Mouse (Mus musculus) neural tube, embryonic 12.5 days (tissue): Measurements from ENCODE around the gene Hmbs. TPM values are rescaled to one million over a fixed set of nuclear protein-coding genes. Genes with fewer than 3 reads are reported as not detected.

ENCODE experiments used
- ATAC-seq: fragments of 200-750 bp; cut with Nextera tagmentation; 2 replicates; pipeline ENCODE4 v1.8.0; 2017; ENCODE audit warnings: low read depth, mild to moderate bottlenecking, moderate TSS enrichment, moderate library complexity; ENCODE audit not compliant: low FRiP score
- H3K27ac ChIP-seq: fragments of 300-500 bp; sonication (generic); 2 replicates; pipeline ENCODE4 v1.5.1; 2016
- H3K27me3 ChIP-seq: fragments of 300-500 bp; sonication (generic); replicated peaks from 2 replicates; pipeline ENCODE4 v1.6.1; 2016; ENCODE audit warnings: mild to moderate bottlenecking
- H3K36me3 ChIP-seq: fragments of 300-500 bp; sonication (generic); 2 replicates; pipeline ENCODE4 v1.6.1; 2016; ENCODE audit warnings: mild to moderate bottlenecking
- H3K4me1 ChIP-seq: fragments of 300-500 bp; sonication (generic); 2 replicates; pipeline ENCODE4 v1.6.1; 2016
- H3K4me2 ChIP-seq: fragments of 300-500 bp; sonication (generic); replicated peaks from 2 replicates; pipeline ENCODE4 v1.6.1; 2016; ENCODE audit warnings: mild to moderate bottlenecking
- H3K4me3 ChIP-seq: fragments of 300-500 bp; sonication (generic); 2 replicates; pipeline ENCODE4 v1.5.1; 2016
- H3K9ac ChIP-seq: fragments of 300-500 bp; sonication (generic); 2 replicates; pipeline ENCODE4 v1.6.1; 2016; ENCODE audit warnings: mild to moderate bottlenecking
- H3K9me3 ChIP-seq: fragments of 300-500 bp; sonication (generic); 2 replicates; pipeline ENCODE4 v1.6.1; 2016; ENCODE audit warnings: mild to moderate bottlenecking
- WGBS: fragments of 180-500 bp; shearing (Covaris S2); methylation state at CpG from one replicate; pipeline ENCODE4 v1.1.7; 2016; 5-methylcytosine and 5-hydroxymethylcytosine counted together
- polyA plus RNA-seq: library from polyadenylated mRNA; unstranded; fragments of >200 nt; fragmentation: Nextera tagmentation; extraction: Ambion mirVana; gene quantifications from 2 replicates; pipeline ENCODE4 v1.2.1, GENCODE M21; 2016

Hmbs gene
- polyA plus RNA-seq, 1 experiment from 2014 or later, result 95.0 TPM

DNA sequence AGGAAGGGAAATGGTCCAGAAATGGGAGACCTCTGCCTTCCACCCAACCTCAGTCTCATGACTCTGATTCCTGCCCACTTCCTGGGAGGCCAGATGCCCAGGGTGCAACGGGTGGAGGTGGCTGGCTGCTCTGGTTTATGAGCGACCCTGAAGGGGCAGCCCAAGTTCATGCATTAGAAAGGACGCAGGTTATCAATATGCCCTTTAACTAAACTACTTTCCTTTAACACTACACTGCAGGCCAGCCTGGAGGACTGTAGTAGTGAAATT lies 25.3 kb downstream of the Hmbs start:
- Histone ChIP-seq H3K36me3 (peaks cover 33% of the 10 kb centered on the region), H3K9ac (peak overlapping the region; percentile 83; the same call in 1 of the 2 replicates), H3K27ac (no peak overlapping the region), H3K4me3 (peak overlapping the region; percentile 88), H3K9me3 (no peaks in the 10 kb centered on the region), H3K4me2 (peak overlapping the region; percentile 94), H3K27me3 (no peaks in the 10 kb centered on the region), H3K4me1 (peaks cover 30% of the 10 kb centered on the region)
- WGBS, result 43% methylated on average over 3 of the region's 3 CpGs
- ATAC-seq, result no peak

DNA sequence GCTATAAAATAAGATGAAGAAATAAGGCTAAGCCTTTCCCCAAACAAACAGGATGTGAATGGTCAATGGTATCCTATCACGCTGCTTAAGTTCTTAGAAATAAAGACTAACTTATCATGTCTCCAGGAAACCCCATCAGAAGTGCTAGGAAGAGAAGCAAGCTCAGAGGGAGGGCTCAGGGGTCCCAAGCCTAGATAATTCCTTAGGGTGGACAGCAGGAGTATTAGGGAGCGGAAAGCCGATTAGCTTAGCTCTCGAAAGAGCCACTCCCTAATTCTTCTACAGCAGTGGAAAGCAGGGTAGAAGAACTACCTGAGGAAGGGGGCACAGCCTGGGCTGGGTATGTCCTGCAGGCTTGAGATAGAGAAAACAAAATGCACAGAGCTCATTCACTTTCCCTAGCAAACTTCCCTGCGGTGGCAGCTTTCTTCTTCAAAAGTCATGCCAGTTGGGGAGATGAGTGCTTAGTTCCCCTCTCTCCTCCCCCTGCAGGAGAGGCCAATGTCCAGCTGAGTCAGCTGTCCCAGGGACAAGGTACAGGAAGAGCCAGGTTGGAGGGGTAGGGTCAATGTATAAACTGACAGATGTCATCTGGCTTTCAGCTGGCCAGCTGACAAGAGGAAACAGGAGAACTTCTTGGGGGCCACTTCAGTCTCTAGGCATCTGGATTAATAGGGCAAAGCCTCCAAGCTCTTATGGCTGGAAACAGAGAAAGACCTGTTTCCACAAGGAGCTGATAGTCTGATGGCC lies 25.8 kb downstream of the Hmbs start:
- no peaks in the 10 kb centered on the region for H3K27me3 ChIP-seq
- 72% methylated on average over 5 of the region's 5 CpGs for WGBS
- peak overlapping the region; percentile 88; the same call in 1 of the 2 replicates for H3K4me3 ChIP-seq
- H3K27ac ChIP-seq, result no peak overlapping the region
- peak overlapping the region; percentile 94 for H3K4me2 ChIP-seq
- H3K4me1 ChIP-seq, result peaks cover 30% of the 10 kb centered on the region
- H3K9me3 ChIP-seq, result no peaks in the 10 kb centered on the region
- peak overlapping the region; percentile 33; the same call in 1 of the 2 replicates for H3K9ac ChIP-seq
- ATAC-seq, result no peak
- H3K36me3 ChIP-seq, result peaks cover 38% of the 10 kb centered on the region

DNA sequence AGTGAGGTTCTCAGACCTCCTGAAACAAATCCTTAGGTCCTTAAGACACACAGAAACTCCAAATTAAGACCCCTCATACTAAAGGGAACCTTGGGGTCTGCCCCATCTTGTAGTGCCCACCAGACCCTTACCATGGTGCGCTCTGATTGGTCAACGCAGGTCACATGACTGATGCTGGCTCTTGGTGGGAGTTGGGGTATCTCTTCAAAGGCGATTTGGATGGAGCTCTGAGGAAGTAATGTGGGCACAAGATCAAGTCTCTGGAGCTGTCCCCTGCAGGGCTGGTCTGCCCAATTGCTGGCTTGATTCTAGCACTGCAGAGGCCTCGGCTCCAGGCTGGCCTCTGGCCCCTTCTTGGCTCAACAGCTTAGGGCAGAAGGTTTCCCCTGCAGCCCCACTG lies 26.6 kb downstream of the Hmbs start:
- Histone ChIP-seq H3K27ac (no peak overlapping the region), H3K9ac (no peak overlapping the region), H3K27me3 (no peaks in the 10 kb centered on the region), H3K36me3 (peaks cover 46% of the 10 kb centered on the region), H3K9me3 (no peaks in the 10 kb centered on the region), H3K4me1 (peaks cover 30% of the 10 kb centered on the region), H3K4me2 (peak overlapping the region; percentile 94; the same call in 1 of the 2 replicates), H3K4me3 (no peak overlapping the region)
- 74% methylated on average over 4 of the region's 4 CpGs for WGBS
- ATAC-seq, result no peak

DNA sequence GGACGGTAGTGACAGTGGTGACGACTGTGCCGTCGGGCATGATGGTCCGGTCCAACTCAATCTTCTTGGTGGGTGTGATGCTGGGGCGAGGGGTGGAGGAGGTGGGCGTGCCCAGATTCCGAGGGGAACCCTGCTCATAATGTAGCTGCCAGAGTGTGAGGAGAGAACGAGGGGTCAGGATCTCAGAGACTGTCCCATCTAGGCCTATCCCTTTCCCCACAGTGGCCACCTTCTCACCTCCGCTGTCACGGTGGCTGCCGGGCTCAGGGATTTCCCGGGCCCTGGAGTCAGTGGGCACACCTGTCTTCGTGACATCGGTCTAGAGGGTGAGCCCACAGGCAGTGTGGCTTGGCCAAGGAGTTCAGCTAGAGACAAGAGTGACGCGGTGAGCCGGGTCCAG lies 29.1 kb downstream of the Hmbs start:
- no peak overlapping the region for H3K27ac ChIP-seq
- no peaks in the 10 kb centered on the region for H3K9me3 ChIP-seq
- no peak overlapping the region for H3K4me2 ChIP-seq
- no peak overlapping the region for H3K9ac ChIP-seq
- no peak for ATAC-seq
- peaks cover 33% of the 10 kb centered on the region for H3K4me1 ChIP-seq
- no peak overlapping the region for H3K4me3 ChIP-seq
- peaks cover 50% of the 10 kb centered on the region for H3K36me3 ChIP-seq
- no peaks in the 10 kb centered on the region for H3K27me3 ChIP-seq
- WGBS, result 95% methylated on average over 18 of the region's 18 CpGs

DNA sequence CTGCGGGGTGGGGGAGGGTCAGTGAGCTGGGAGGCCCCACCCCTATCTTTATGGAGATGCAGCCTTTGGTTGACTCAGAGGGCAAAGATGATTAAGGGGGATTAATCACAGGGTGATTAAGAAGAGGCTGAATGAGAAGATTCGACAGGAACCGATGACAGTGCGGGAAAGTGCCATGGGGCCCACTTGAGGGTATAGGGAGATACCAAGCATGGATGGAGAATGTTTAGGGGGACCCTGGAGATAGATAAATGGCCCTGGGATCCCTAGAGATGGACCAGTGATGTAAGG lies 29.8 kb downstream of the Hmbs start:
- Histone ChIP-seq H3K4me1 (peaks cover 29% of the 10 kb centered on the region), H3K4me2 (no peak overlapping the region), H3K9ac (no peak overlapping the region), H3K27me3 (no peaks in the 10 kb centered on the region), H3K36me3 (peaks cover 50% of the 10 kb centered on the region), H3K9me3 (no peaks in the 10 kb centered on the region), H3K27ac (no peak overlapping the region), H3K4me3 (no peak overlapping the region)
- WGBS, result 77% methylated on average over 4 of the region's 4 CpGs
- no peak for ATAC-seq

DNA sequence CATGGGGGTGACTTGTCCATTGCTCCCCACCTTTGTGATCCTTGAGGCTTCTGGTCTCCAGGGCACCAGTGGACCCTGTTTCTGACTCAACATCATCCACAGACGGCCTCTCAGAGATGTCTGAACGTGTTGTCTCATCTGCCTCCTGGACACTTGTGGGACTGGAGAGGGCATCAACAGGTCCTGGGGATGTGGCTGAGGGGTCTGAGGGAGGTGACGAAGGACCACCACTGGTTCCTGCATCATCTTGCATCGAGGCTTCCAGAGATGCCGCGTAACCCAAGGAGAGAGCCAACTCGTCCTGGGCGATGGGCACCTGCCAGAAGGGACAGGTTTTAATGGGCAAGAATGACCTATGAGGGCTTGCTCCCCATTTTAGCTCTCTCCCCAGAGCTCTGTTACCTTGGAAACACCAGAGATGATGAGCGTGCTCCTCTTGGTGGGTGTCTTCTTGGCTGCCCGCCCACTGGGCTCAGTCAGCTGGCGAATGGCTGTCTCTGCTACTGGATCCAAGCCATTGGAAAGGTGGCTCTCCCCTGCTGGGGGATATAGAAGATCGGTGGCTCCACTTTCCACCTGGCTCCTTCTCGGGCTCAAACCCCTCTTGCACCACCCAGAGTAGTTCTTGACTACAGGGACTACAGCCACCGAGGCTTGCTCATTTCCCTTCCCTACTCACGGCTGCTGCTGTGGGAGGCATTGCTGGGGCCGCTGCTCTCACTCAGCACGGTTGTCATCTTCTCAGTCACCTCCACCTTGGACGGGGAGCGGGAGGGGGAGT lies 30.4 kb downstream of the Hmbs start:
- no peak overlapping the region for H3K4me3 ChIP-seq
- H3K27me3 ChIP-seq, result no peaks in the 10 kb centered on the region
- 82% methylated on average over 19 of the region's 19 CpGs for whole genome bisulfite sequencing
- H3K36me3 ChIP-seq, result peaks cover 50% of the 10 kb centered on the region
- no peaks in the 10 kb centered on the region for H3K9me3 ChIP-seq
- no peak overlapping the region for H3K27ac ChIP-seq
- ATAC-seq, result no peak
- no peak overlapping the region for H3K9ac ChIP-seq
- peaks cover 23% of the 10 kb centered on the region for H3K4me1 ChIP-seq
- H3K4me2 ChIP-seq, result no peak overlapping the region

DNA sequence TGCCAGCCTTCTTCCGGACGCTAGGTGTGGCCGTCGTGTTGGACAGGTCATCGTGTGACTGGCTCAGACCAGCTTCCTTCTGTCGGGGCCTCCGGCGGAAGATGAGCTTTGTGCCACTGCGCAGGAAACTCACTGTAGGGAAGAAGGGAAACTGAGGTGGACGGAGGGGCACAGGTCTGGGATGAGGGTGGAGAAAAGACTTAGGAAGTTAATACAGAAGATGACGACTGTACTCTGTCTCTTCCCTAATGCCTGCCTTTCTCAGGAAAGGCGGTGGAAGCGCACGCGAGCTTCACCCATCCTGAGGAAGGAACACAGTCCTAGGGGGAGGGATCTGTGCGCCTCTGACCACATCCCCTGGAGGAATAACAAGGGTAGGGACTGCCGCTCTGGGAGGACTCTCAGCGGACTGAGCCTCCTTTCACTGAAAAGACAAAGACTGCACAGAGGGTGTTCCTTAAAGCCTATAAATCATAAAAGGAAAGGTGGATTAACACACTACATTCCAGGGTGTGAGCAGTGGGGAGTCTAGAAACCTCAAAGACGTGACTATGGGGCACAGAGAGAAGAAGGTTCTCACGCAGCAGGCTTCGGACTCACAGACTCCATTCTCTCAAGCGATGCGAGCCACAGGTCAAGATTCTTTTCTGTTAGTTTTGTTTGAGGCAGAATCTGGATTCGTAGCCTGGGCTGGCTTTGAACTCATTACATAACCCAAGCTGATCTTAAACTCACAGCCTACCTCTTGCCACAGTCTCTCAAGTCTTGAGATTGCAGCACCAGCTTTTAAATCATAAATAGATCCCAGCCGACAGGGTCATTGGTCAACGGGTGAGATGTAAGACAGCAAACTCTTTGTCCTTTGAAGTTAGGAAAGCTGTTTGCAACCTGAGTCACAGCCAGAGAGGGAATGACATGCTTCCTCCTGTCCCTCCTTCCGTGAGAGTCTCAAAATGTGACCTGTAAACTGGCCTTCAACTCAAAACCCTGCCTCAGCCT lies 32.6 kb downstream of the Hmbs start:
- 6% methylated on average over 27 of the region's 27 CpGs for WGBS
- H3K27ac ChIP-seq, result no peak overlapping the region
- H3K9ac ChIP-seq, result no peak overlapping the region
- peak; percentile 63; the same call in 1 of the 2 replicates for ATAC-seq
- H3K4me3 ChIP-seq, result no peak overlapping the region
- H3K27me3 ChIP-seq, result no peaks in the 10 kb centered on the region
- no peaks in the 10 kb centered on the region for H3K9me3 ChIP-seq
- H3K36me3 ChIP-seq, result peaks cover 44% of the 10 kb centered on the region
- H3K4me2 ChIP-seq, result peak overlapping the region; percentile 27
- H3K4me1 ChIP-seq, result peaks cover 10% of the 10 kb centered on the region

DNA sequence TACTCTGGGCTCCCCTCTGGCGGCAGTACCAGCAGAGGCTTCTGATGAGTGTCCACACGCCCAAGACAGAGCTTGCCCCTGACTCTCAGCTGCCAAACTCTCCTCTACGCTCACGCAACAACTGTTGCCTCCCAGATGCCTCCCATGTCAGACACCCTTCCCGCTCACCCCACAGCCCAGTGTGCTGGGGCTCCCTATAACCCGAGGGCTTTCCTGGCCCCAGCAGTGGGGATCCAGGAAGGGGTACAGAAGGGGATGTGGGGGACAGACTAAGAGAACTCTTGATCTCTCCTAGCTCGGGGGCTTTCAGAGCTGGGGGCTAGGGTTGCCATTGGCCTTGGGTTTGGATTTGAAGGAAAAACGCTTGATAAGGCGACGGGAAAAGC lies 33.3 kb downstream of the Hmbs start:
- Histone ChIP-seq H3K27ac (no peak overlapping the region), H3K9me3 (no peaks in the 10 kb centered on the region), H3K4me1 (peaks cover 10% of the 10 kb centered on the region), H3K27me3 (no peaks in the 10 kb centered on the region), H3K9ac (no peak overlapping the region), H3K36me3 (peaks cover 37% of the 10 kb centered on the region), H3K4me2 (peak overlapping the region; percentile 27), H3K4me3 (no peak overlapping the region)
- 32% methylated on average over 10 of the region's 10 CpGs for WGBS
- no peak for ATAC-seq

DNA sequence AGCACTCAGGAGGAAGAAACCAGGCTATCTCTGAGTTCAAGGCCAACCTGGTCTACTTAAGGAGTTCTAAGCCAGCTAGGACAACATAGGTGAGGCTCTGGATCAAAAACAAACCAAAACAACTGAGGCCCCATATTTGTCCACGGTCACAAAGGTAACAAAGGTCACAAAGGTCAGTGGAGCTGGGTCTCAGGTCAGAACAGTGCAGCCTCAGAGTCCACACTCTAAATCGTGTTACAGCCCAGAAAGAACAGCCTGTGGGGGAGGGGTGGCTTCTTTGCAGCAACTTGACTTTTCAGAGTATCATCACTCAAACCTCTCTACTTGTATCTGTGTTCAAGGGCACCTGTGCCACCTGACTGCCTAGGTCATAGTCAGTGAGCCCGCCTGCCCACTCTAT lies 34.3 kb downstream of the Hmbs start:
- Histone ChIP-seq H3K9ac (no peak overlapping the region), H3K9me3 (no peaks in the 10 kb centered on the region), H3K27ac (no peak overlapping the region), H3K4me2 (no peak overlapping the region), H3K4me1 (peaks cover 12% of the 10 kb centered on the region), H3K27me3 (no peaks in the 10 kb centered on the region), H3K36me3 (peaks cover 27% of the 10 kb centered on the region), H3K4me3 (no peak overlapping the region)
- 56% methylated on average over 3 of the region's 3 CpGs for WGBS
- no peak for ATAC-seq

DNA sequence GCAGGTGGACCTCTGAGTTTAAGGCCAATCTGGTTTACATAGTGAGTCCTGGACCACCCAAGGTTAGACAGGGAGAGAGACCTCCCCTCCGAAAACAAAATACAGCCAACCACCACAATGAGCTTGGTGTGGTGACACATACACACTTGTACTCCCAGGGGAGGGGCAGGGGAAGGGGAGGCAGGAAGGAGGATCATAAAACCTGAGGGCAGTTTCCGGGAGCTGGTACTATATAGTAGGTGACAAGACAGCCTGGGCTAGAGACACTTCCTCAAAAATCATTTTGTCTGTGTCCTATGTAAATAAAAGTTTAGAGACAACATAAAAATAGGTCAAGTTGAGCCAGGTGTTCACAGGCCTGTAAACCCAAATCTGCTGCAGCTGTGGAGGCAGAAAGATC lies 36.8 kb downstream of the Hmbs start:
- H3K27ac ChIP-seq, result no peak overlapping the region
- 80% methylated on average over 2 of the region's 2 CpGs for WGBS
- no peak for ATAC-seq
- no peak overlapping the region for H3K9ac ChIP-seq
- H3K9me3 ChIP-seq, result no peaks in the 10 kb centered on the region
- H3K4me1 ChIP-seq, result peaks cover 19% of the 10 kb centered on the region
- H3K4me2 ChIP-seq, result no peak overlapping the region
- peaks cover 8% of the 10 kb centered on the region for H3K36me3 ChIP-seq
- no peaks in the 10 kb centered on the region for H3K27me3 ChIP-seq
- no peak overlapping the region for H3K4me3 ChIP-seq

DNA sequence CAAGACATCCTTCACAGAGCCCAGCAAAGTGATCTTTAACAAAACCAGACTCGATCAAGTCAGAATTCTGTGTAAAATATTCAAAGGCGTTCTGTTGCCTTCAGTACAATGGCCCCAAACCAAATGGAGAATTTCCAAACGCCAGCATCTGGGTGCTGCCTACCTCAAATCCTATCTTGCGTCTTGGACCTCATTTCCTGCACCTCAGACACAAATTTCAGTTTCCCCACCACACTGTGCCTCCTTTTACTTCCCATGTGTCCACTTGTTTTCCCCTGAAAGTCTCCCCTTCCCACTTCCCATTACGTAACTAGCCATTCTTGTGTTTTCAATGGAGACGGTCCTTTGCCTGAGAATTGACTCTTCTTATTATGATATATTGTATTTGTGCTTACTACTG lies 37.5 kb downstream of the Hmbs start:
- Histone ChIP-seq H3K4me3 (no peak overlapping the region), H3K27ac (no peak overlapping the region), H3K4me2 (no peak overlapping the region), H3K36me3 (peaks cover 14% of the 10 kb centered on the region), H3K9me3 (no peaks in the 10 kb centered on the region), H3K4me1 (peaks cover 19% of the 10 kb centered on the region), H3K9ac (no peak overlapping the region), H3K27me3 (no peaks in the 10 kb centered on the region)
- ATAC-seq, result no peak
- WGBS, result 91% methylated on average over 6 of the region's 6 CpGs

DNA sequence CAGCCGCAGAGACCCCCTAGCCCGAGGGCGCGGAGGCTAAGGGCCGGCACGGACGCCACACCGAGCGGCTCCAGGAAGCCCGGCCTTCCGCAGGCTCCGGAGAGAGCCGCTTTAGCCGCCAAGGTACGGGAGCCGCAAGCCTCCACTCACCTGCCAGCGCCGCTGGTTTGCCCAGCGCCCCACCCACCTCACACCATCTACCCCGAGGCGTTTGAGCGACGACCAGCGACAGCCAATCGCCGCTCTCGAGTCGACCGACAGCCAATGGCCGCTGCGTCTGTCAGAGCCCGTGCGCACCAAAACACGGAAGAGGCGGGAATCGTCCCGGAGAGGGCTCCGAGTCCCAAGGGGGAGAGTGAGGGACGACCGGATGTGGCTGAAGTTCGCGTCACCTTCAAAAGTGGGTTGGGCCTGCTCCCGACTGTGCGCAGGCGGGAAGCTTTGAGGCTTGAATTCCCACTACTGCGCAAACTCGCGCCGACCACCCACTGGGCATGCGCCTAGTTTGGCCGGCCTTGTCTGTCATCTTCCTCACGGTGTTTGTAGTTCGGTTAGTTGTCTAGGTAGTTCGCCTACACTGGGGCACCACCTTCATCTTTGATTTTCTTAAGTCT lies 38.5 kb downstream of the Hmbs start, which contains the start of gene Hinfp:
Gene Hinfp (minus strand): TSS at position 206 of the 614 bp plus-strand sequence.
- Histone ChIP-seq H3K36me3 (peaks cover 24% of the 10 kb centered on the region), H3K4me1 (peaks cover 10% of the 10 kb centered on the region), H3K4me3 (peak within 1 kb of the TSS; percentile 77), H3K27ac (0 out of 2 replicates have a peak within 1 kb of the TSS, but pooled peaks have one; percentile 17), H3K9ac (peak within 1 kb of the TSS; percentile 80), H3K4me2 (peak within 1 kb of the TSS; percentile 74), H3K27me3 (no peaks in the 10 kb centered on the region), H3K9me3 (no peaks in the 10 kb centered on the region)
- WGBS, result under 1% methylated on average over 54 of the region's 54 CpGs
- peak; percentile 99 for ATAC-seq
